Mouse (Mus musculus) forebrain, embryonic 14.5 days (tissue): ENCODE measurements around the gene 4921501E09Rik. TPM values are rescaled to one million over a fixed set of nuclear protein-coding genes. Genes with fewer than 3 reads are reported as not detected.

ENCODE experiments used
- ATAC-seq: fragments of 200-750 bp; cut with Nextera tagmentation; 2 replicates; pipeline ENCODE4 v1.8.0; 2017; ENCODE audit warnings: mild to moderate bottlenecking, moderate library complexity
- DNase-seq: peaks from one replicate; pipeline ENCODE4 v3.0.0-alpha.2; 2015; ENCODE audit warnings: low spot score
- H3K27ac ChIP-seq: fragments of 300-500 bp; sonication (generic); 2 replicates; pipeline ENCODE4 v1.5.1; 2014; ENCODE audit warnings: low read depth, mild to moderate bottlenecking, control low read depth, low read length, moderate library complexity
- H3K27me3 ChIP-seq: fragments of 300-500 bp; sonication (generic); replicated peaks from 2 replicates; pipeline ENCODE4 v1.6.1; 2014; ENCODE audit warnings: low read length, control low read depth, mixed read lengths; ENCODE audit not compliant: control insufficient read depth, insufficient read depth
- H3K36me3 ChIP-seq: fragments of 300-500 bp; sonication (generic); 2 replicates; pipeline ENCODE4 v1.6.1; 2014; ENCODE audit warnings: low read length, control low read depth; ENCODE audit not compliant: control insufficient read depth, insufficient read depth
- H3K4me1 ChIP-seq: fragments of 300-500 bp; sonication (generic); 2 replicates; pipeline ENCODE4 v1.6.1; 2014; ENCODE audit warnings: antibody characterized with exemption, low read length, control low read depth; ENCODE audit not compliant: control insufficient read depth, insufficient read depth
- H3K4me2 ChIP-seq: fragments of 300-500 bp; sonication (generic); 2 replicates; pipeline ENCODE4 v1.6.1; 2014; ENCODE audit warnings: mild to moderate bottlenecking, control low read depth, low read length
- H3K4me3 ChIP-seq: fragments of 300-500 bp; sonication (generic); 2 replicates; pipeline ENCODE4 v1.5.1; 2014; ENCODE audit warnings: low read depth, low read length, control low read depth
- H3K9ac ChIP-seq: fragments of 300-500 bp; sonication (generic); 2 replicates; pipeline ENCODE4 v1.6.1; 2014; ENCODE audit warnings: mild to moderate bottlenecking, low read length, control low read depth, moderate library complexity
- H3K9me3 ChIP-seq: fragments of 300-500 bp; sonication (generic); replicated peaks from 2 replicates; pipeline ENCODE4 v1.6.1; 2016; ENCODE audit warnings: low read length, control low read depth, mixed read lengths; ENCODE audit not compliant: control insufficient read depth
- WGBS: fragments of 180-500 bp; shearing (Covaris S2); extraction: QIAGEN DNeasy Blood & Tissue Kit; methylation state at CpG from one replicate; pipeline ENCODE4 v1.1.7; 2014; 5-methylcytosine and 5-hydroxymethylcytosine counted together
- polyA plus RNA-seq: library from polyadenylated mRNA; unstranded; fragments of >200 nt; fragmentation: Nextera tagmentation; extraction: Ambion mirVana; gene quantifications from 2 replicates; pipeline ENCODE4 v1.2.1, GENCODE M21; 2014

Gene 4921501E09Rik
- not detected in 2 replicates for polyA plus RNA-seq

- no peak for ATAC-seq
- DNase-seq = no peak
- no peak within 1 kb of the TSS for H3K4me3 ChIP-seq
- no peak within 1 kb of the TSS for H3K4me2 ChIP-seq
- H3K27ac ChIP-seq = no peak within 1 kb of the TSS
- no peaks in the 10 kb centered on the region for H3K9me3 ChIP-seq
- no peaks in the 10 kb centered on the region for H3K27me3 ChIP-seq
- no peak within 1 kb of the TSS for H3K9ac ChIP-seq
- H3K36me3 ChIP-seq = no peaks in the 10 kb centered on the region
- 51% methylated on average over 1 of the region's 1 CpGs for WGBS
- no peaks in the 10 kb centered on the region for H3K4me1 ChIP-seq
These were observed at the start of gene 4921501E09Rik for GRCm38 (mm10) chr17:33067958-33068357. TSS of gene 4921501E09Rik (minus strand) at chr17:33068058.

- DNase-seq = no peak
- Histone ChIP-seq H3K36me3 (no peaks in the 10 kb centered on the region), H3K27ac (no peak overlapping the region), H3K27me3 (no peaks in the 10 kb centered on the region), H3K4me1 (peaks cover 11% of the 10 kb centered on the region), H3K9me3 (no peaks in the 10 kb centered on the region), H3K4me2 (no peak overlapping the region), H3K9ac (no peak overlapping the region), H3K4me3 (no peak overlapping the region)
- WGBS = 95% methylated on average over 2 of the region's 2 CpGs
- no peak for ATAC-seq
These were observed 29.5 kb upstream of the 4921501E09Rik start for GRCm38 (mm10) chr17:33097396-33097795.

GRCm38 (mm10) chr17:33092391-33093193, 24.7 kb upstream of the 4921501E09Rik start:
- no peaks in the 10 kb centered on the region for H3K36me3 ChIP-seq
- peak overlapping the region; percentile 82 for H3K27ac ChIP-seq
- peak overlapping the region; percentile 75 for H3K4me2 ChIP-seq
- peaks cover 16% of the 10 kb centered on the region for H3K4me1 ChIP-seq
- H3K9me3 ChIP-seq = no peaks in the 10 kb centered on the region
- DNase-seq = peak; percentile 84
- peak overlapping the region; percentile 58 for H3K4me3 ChIP-seq
- peak; percentile 73 for ATAC-seq
- H3K27me3 ChIP-seq = no peaks in the 10 kb centered on the region
- peak overlapping the region; percentile 71 for H3K9ac ChIP-seq
- 2% methylated on average over 31 of the region's 31 CpGs for WGBS

GRCm38 (mm10) chr17:33091630-33092029, 23.8 kb upstream of the 4921501E09Rik start:
- Histone ChIP-seq H3K4me2 (no peak overlapping the region), H3K27me3 (no peaks in the 10 kb centered on the region), H3K9ac (no peak overlapping the region), H3K4me3 (no peak overlapping the region), H3K27ac (no peak overlapping the region), H3K4me1 (peaks cover 16% of the 10 kb centered on the region), H3K36me3 (no peaks in the 10 kb centered on the region), H3K9me3 (no peaks in the 10 kb centered on the region)
- no peak for DNase-seq
- WGBS = 92% methylated on average over 1 of the region's 1 CpGs
- ATAC-seq = no peak

GRCm38 (mm10) chr17:33089220-33089949, 21.5 kb upstream of the 4921501E09Rik start, which contains the start of gene Zfp563:
TSS of gene Zfp563 (plus strand) at chr17:33089310.
- Histone ChIP-seq H3K27me3 (no peaks in the 10 kb centered on the region), H3K9me3 (no peaks in the 10 kb centered on the region), H3K27ac (peak within 1 kb of the TSS; percentile 83), H3K36me3 (no peaks in the 10 kb centered on the region), H3K9ac (peak within 1 kb of the TSS; percentile 75), H3K4me2 (peak within 1 kb of the TSS; percentile 67), H3K4me3 (peak within 1 kb of the TSS; percentile 55), H3K4me1 (peaks cover 16% of the 10 kb centered on the region)
- 5% methylated on average over 34 of the region's 34 CpGs for WGBS
- DNase-seq (peak; percentile 93), ATAC-seq (peak; percentile 88)

- 3% methylated on average over 1 of the region's 1 CpGs for WGBS
- no peak overlapping the region for H3K9ac ChIP-seq
- no peaks in the 10 kb centered on the region for H3K9me3 ChIP-seq
- H3K27ac ChIP-seq = no peak overlapping the region
- no peaks in the 10 kb centered on the region for H3K27me3 ChIP-seq
- ATAC-seq (no peak), DNase-seq (no peak)
- H3K36me3 ChIP-seq = no peaks in the 10 kb centered on the region
- no peaks in the 10 kb centered on the region for H3K4me1 ChIP-seq
- H3K4me3 ChIP-seq = no peak overlapping the region
- H3K4me2 ChIP-seq = no peak overlapping the region
These were observed 4.9 kb downstream of the 4921501E09Rik start for GRCm38 (mm10) chr17:33063001-33063400.

GRCm38 (mm10) chr17:33058791-33059190, 9.1 kb downstream of the 4921501E09Rik start:
- Histone ChIP-seq H3K36me3 (no peaks in the 10 kb centered on the region), H3K27ac (no peak overlapping the region), H3K9me3 (no peaks in the 10 kb centered on the region), H3K9ac (no peak overlapping the region), H3K27me3 (no peaks in the 10 kb centered on the region), H3K4me1 (no peaks in the 10 kb centered on the region), H3K4me3 (no peak overlapping the region), H3K4me2 (no peak overlapping the region)
- DNase-seq = no peak
- 7% methylated on average over 1 of the region's 1 CpGs for WGBS
- ATAC-seq = no peak

- Histone ChIP-seq H3K4me2 (peak within 1 kb of the TSS; percentile 53), H3K4me3 (peak within 1 kb of the TSS; percentile 84), H3K36me3 (no peaks in the 10 kb centered on the region), H3K27ac (peak within 1 kb of the TSS; percentile 85), H3K27me3 (no peaks in the 10 kb centered on the region), H3K9me3 (peaks cover 5% of the 10 kb centered on the region), H3K9ac (peak within 1 kb of the TSS; percentile 93), H3K4me1 (peaks cover 3% of the 10 kb centered on the region; the same call in 1 of the 2 replicates)
- ATAC-seq = peak; percentile 99
- peak; percentile 94 for DNase-seq
- WGBS = 2% methylated on average over 27 of the region's 27 CpGs
These were observed 34.7 kb downstream of the 4921501E09Rik start, which contains the start of gene Zfp763 for GRCm38 (mm10) chr17:33032900-33033891. TSS of gene Zfp763 (minus strand) at chr17:33033402.
